Mouse (Mus musculus): ENCODE measurements around the gene Gm12185.

GRCm38 (mm10) chr11:48862784-48863319 is 129.2 kb downstream of the Gm12185 start:
- TF ChIP-seq CTCF (IDR thresholded peaks at IDR 0.05; ENCODE audit: control insufficient read depth, insufficient read depth, insufficient replicate concordance, low read depth, low read length) (no peak), POLR2A (IDR thresholded peaks at IDR 0.05; ENCODE audit: control insufficient read depth, low read depth, low read length) (no peak)

Data from testis, adult 2 months (tissue).